Mouse (Mus musculus) myocyte (in vitro differentiated cells): ENCODE measurements around the gene Arf6.

ENCODE experiments used
- MAX ChIP-seq: IDR thresholded peaks from one replicate; pipeline ENCODE4 v1.6.1; 2011; ENCODE audit warnings: low read depth, mild to moderate bottlenecking, control low read depth
- MYOD1 ChIP-seq, 3 experiments: IDR thresholded peaks; one replicate each; pipeline ENCODE4 v1.6.1; 2011; ENCODE audit warnings: control low read depth in 2 of 3, low read depth in 2 of 3, mild to moderate bottlenecking in 2 of 3, moderate library complexity in 1 of 3; ENCODE audit not compliant: insufficient read length in 2 of 3, control insufficient read depth in 1 of 3
- POLR2A ChIP-seq: IDR thresholded peaks from one replicate; pipeline ENCODE4 v1.6.1; 2011; ENCODE audit warnings: low read depth, mild to moderate bottlenecking, control low read depth, moderate library complexity; ENCODE audit not compliant: insufficient read length
- POLR2AphosphoS2 ChIP-seq: IDR thresholded peaks from one replicate; pipeline ENCODE4 v1.6.1; 2011; ENCODE audit warnings: low read depth, control low read depth; ENCODE audit not compliant: insufficient read length
- SRF ChIP-seq: IDR thresholded peaks from one replicate; pipeline ENCODE4 v1.6.1; 2011; ENCODE audit warnings: low read depth; ENCODE audit not compliant: control insufficient read depth, insufficient read length

- TF ChIP-seq MYOD1 (IDR thresholded peaks at IDR 0.05; ENCODE audit: control insufficient read depth in 1 of 3, insufficient read length in 2 of 3, low read depth in 2 of 3) (no peak), MAX (no peak), POLR2AphosphoS2 (no peak), POLR2A (no peak), SRF (no peak)
These were observed 28.9 kb downstream of the Arf6 start for GRCm38 (mm10) chr12:69400871-69401286.
